24 mouse cellular contexts compared by ENCODE assay signal in the genomic region with DNA sequence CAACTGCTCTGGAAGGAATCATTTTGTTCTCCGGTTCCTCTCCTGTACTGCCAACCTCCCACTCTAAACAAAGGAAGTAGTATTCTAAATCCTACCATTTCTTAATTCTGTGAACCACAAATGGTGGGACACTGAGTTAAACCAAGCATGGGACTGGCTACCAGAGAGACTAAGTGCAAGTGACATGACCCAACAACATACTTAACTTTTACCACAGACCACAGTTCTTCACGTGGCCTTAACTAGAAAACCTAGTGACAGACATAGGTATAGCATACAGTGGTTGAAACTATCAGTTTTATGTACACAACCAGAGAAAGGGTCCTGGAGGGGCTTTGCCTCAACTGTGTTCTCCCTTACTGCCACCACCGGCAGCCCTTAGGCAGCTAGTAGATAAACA.
"Had no signal": no experiment of that assay in that cellular context is flagged by ENCODE, and none has a peak within 500 bp of the region (broad histone marks: within the 10 kb centered on the region; RNA-seq: fewer than 3 reads in every experiment).

No protein-coding gene starts in this region.

- ATAC-seq: intestine, postnatal 0 days; liver, postnatal 0 days; lung, postnatal 0 days; midbrain, embryonic 15.5 days had no signal

- H3K27ac ChIP-seq: kidney, postnatal 0 days; limb, embryonic 12.5 days; liver, embryonic 14.5 days; macrophage; midbrain, embryonic 15.5 days; neural tube, embryonic 12.5 days; neural tube, embryonic 15.5 days; stomach, embryonic 15.5 days had no signal

- H3K4me3 ChIP-seq: limb, embryonic 12.5 days; limb, embryonic 15.5 days; midbrain, embryonic 15.5 days; neural tube, embryonic 12.5 days; neural tube, embryonic 15.5 days; stomach, embryonic 15.5 days had no signal

- H3K9ac ChIP-seq: limb, embryonic 12.5 days; limb, embryonic 15.5 days; liver, embryonic 14.5 days; liver, postnatal 0 days; lung, embryonic 14.5 days; midbrain, embryonic 15.5 days; neural tube, embryonic 12.5 days; neural tube, embryonic 15.5 days; stomach, embryonic 15.5 days had no signal

- H3K9me3 ChIP-seq: limb, embryonic 12.5 days; limb, embryonic 15.5 days; midbrain, embryonic 15.5 days; neural tube, embryonic 12.5 days; neural tube, embryonic 15.5 days; stomach, embryonic 15.5 days had no signal

- H3K4me2 ChIP-seq: limb, embryonic 12.5 days; limb, embryonic 15.5 days; liver, embryonic 11.5 days; lung, embryonic 14.5 days; midbrain, embryonic 11.5 days; midbrain, embryonic 15.5 days; neural tube, embryonic 12.5 days; neural tube, embryonic 15.5 days; stomach, embryonic 15.5 days had no signal

- H3K27me3 ChIP-seq: limb, embryonic 12.5 days; limb, embryonic 15.5 days; midbrain, embryonic 15.5 days; neural tube, embryonic 12.5 days; neural tube, embryonic 15.5 days; stomach, embryonic 15.5 days had no signal

- DNase-seq: kidney, adult 2 months; kidney, postnatal 25 days; left cerebral cortex, postnatal 4 days; liver, postnatal 0 days; lung, embryonic 14.5 days; right cerebral cortex, adult 18-20 months; right cerebral cortex, postnatal 14 days; right cerebral cortex, postnatal 4 days; thymus, adult 18-20 months; thymus, postnatal 14 days; thymus, postnatal 4 days had no signal

- H3K4me1 ChIP-seq: limb, embryonic 12.5 days; limb, embryonic 15.5 days; neural tube, embryonic 12.5 days; neural tube, embryonic 15.5 days; stomach, embryonic 15.5 days had no signal
